Mouse (Mus musculus) lung, postnatal 36 days (tissue): ENCODE data around the gene Ddx4.

ENCODE experiments used
- DNase-seq: peaks from one replicate; pipeline ENCODE4 v3.0.0; 2022; ENCODE audit warnings: mixed read lengths

Gene Ddx4

DNA sequence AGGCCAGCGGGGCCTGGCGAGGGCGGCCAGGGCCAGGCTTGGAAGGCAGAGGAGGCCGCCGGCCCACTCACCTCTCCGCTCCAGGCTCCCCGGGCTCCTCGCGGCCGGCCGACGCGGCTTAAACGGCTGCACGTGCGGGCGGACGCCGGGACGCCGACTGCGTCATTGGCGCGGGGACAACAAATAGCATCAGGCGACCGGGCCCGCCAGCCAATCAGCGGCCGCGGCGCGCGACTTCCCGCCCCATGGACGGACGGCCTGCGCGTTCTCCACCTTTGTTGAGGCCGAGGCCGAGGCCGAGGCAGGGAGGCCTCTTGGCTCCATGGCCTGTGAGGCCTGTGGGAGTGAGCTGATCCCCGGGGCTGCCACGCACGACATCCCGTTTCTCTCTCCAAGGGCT lies at the start of gene Ddx4:
Ddx4 (minus strand) TSS at position 271 of the 400 bp plus-strand sequence.
- no peak for DNase-seq

DNA sequence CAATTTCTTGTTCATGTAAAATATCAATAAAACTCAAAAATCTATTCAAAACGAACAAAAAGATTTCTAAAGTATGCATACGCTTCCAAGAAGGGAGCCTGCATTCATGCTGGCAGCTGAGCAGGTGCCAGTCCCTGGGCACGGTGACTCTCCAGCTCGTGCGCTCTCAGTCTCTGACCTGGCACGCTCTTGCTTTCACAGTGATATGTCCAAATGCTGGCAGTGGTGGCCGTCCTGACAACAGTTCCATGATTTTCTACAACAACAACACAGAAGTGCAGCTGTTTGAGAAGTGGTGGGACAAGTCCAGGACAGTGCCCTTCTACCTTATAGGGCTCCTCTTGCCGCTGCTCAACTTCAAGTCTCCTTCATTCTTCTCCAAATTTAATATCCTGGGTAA lies 49.0 kb upstream of the Ddx4 start:
- no peak for DNase-seq

DNA sequence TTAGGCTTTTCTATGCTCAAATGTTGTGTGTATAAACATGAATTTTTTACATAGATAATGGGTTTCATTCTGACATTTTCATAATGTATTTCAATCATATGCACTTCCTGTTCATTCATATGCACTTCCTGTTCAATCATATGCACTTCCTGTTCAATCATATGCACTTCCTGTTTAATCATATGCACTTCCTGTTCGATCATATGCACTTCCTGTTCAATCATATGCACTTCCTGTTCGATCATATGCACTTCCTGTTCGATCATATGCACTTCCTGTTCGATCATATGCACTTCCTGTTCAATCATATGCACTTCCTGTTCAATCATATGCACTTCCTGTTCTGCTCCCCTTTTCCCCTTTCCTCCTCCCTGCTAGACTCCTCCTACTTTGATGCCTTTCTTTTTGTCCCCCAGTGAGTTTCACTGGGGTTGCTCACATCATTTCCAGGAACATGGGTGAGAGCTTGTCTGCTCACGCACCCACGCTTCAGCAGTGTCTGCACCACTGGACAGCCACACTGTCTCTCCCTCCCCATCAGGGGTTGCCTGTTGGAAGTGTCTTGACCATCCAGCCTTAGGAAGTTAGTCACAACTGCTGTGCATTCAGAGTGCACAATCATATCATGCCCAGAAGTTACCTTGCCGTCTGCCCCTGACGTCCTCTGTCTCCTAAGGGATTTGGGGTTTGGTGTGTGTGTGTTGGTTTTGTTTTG lies 43.4 kb upstream of the Ddx4 start:
- DNase-seq, result no peak

DNA sequence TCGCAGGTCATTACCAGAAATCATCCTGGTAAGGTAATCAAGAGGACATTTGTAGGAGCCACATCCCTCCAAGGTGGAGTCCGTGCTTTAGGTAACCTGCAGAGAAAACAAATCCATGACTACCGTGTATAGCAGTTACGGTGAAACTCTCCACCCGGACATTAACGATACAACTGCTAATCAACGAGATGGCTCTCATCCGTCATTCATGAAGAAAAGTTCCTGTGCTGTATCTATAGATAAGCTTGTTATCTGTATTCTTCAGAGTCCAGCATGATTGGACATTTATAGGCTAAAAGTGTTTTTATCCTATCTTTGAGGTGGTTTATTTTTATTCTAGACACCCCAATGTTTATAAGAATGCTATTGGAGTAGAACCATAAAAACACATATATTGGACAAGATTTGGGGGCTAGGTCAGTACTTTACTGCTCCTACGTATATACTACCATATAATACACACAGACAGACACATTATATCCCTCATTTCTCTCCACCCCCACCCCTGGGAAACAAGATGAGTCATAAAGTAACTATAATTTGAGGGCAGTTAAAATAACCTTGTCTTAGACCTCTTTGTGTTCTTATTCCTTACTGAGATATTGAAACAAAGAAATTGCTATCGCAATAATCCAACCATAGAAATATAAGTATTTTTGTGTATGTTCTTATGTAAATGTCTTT lies 40.7 kb upstream of the Ddx4 start:
- DNase-seq, result no peak

DNA sequence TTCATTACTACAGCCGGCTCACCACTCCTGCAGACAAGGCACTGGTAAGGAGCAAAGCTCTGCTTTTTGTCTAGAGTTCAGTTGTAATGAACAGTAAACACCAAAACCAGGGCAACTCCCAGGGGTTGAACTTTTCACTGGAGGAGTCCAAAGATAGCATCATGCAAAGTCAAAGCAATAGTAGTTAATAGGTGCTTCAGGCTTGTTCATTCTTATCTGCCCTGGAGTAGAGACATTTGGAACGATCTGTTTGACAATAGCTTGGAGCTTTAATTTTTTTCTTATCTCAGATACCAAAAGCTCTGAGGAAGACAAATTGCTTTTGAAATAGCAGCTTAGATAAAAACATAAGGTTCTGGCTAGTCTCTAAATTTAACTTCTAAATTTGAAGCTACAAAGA lies 33.9 kb upstream of the Ddx4 start:
- DNase-seq, result no peak

DNA sequence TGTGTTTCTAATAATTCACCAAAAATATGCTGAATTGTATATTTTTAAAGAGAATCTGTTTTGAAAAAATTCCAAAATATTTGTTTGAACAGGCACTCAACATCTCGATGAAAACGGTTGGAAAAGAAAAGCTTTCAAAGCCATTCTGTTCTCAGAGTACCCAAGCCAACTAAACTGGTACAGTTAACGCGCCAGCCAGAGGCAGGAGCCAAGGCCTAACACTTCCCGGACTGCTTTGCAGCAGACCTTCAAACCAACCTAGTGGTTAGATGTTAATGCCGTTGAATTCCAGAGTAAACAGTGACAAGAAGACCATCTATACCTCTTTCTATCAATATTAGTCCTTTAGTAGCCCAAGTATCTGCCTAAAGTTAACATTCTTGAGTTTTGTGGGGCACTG lies 31.7 kb upstream of the Ddx4 start:
- DNase-seq, result no peak

DNA sequence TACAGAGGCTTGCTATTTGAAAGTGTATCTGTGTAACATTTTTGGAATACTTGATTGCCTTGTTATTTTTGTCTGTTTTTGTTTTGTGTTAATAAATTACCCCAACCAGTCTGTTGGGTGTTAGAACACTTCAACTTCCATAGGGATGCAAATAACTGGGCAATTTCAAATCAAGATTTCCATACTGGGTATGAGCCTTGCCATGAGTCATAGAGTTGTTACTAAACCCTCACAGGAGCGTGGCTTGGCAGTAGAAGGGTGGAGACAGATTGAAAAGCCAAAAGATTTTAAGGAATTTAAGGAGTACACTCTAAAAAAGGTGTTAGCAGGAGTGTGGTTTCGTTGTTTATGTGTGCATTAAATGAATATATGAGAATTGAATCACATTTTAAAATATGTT lies 31.0 kb upstream of the Ddx4 start:
- DNase-seq, result peak; percentile 23

DNA sequence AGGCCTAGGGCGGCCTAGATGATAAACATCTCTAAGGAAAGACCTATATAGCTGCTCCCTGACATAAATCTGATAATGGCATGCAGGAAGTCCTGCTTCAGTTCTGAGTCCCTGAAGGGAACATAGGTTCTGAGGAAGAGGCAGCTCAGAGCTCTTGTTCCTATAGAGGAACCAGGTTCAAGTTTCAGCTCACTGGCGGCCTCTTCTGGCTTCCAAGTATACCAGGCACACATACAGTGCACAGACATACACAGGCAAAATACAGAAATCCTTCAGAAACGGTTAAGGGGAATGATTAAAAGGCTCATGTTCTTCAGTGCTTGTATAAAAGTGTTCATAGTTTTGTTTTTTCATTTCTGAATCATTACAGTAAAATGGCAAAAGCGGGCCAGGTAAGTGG lies 25.9 kb upstream of the Ddx4 start:
- DNase-seq, result peak; percentile 14

DNA sequence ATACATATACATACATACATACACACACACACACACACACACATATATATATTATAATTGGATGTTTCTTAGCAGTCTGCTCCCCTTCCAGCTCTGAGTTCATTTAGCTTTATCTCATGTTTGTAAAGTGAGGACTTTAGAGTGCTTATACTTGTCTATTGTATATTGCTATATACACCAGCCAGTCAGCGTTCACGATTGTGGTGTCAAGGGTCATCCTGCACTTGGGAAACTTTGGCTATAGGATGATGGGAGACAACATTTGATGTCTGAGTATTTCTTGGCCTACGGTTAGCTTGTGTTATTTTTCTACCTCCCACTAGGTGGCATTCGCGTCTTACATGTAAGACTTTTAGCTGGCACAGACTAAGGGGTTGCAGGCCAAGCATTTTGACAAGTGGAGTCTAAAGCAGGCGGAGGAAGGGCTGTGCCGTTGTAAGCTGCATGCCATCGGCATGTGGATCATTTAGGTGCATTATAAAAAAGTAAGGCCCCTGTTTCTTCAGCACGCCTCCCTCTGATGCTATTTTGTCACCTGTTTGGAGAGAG lies 21.7 kb upstream of the Ddx4 start:
- peak; percentile 81 for DNase-seq

DNA sequence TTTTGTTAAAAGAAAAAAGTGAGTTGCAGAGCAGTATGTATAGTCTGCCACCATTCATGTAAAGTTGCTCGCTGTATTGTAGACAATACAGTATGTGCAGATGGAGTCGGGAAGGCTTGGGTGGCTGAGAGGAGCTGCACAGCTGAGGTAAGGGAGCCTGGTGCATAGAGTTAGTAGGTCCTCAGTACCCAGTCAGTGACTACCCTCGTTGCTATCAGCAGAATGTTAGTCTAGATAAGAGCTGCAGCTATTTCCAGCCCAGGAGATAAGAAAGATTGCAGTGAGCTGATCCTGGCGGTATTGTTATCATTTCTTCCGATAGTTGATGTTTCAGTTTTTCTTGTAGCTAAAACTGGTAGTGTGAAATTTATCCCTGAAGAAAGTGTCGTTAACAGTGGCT lies 20.5 kb upstream of the Ddx4 start:
- no peak for DNase-seq

DNA sequence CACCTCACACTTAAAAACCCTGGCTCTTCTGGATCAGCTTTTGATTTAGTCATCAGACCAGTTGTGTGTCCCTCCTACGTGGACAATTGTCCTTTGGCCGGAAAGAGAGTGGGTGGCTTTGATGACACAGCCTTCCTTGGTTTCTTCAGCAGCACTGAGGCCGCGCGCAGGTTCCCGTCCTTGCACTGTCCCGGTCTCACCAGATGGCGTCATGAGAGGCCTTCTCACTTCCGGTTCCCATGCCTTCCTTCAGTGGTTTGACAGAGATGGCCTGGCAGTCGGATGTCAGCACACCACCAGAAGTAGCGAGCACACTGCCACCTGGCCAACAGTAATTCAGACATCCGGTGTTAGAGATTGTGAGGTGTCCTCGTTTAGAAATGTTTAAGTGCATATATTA lies 19.4 kb upstream of the Ddx4 start:
- DNase-seq, result no peak

DNA sequence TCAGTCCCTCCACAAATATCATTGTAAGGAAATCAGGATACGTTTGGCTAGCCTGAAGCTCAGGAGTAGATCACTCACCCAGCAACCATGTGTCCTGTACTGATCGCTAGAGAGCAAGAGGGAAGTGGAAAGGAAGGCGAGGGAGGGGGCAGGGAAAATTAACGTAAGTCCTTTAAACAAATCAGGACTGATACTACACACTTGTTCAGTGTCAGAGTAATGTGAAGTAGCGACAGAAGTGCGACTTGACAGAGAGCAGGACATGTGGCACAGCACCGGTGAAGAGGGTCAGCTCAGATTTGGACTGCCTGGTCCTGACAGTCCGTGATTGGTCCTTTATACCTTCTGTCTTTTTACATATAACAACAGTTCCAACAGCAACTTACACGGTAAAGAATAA lies 14.9 kb upstream of the Ddx4 start:
- DNase-seq, result no peak

DNA sequence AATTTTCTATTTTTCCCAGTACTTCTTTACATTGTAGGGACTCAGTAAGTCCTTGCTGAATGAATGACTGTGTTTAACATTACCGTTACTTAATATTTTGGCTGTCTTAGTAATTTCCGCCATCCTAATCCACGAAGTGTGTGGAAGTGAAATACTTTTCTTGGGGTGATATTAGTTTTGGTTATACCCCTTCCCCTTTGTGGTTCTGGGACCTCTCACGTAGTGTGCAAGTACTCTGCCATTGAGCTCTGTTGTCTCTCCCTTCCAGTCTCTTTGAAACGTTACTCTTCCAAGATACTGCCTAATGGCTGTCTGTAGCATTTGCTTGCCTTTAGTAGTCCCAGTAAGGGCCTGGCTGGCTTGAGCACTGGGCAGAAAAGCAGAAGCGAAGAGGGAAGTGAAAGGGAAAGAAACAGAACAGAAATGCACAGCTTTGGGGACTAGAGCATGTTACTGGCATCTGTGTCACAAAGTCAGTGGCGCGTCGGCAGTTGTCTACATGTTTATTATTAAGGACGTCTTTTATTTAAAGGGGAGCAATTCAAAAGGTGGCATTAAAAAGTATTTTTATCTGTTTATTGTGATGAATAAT lies 14.3 kb upstream of the Ddx4 start:
- DNase-seq, result peak; percentile 34

DNA sequence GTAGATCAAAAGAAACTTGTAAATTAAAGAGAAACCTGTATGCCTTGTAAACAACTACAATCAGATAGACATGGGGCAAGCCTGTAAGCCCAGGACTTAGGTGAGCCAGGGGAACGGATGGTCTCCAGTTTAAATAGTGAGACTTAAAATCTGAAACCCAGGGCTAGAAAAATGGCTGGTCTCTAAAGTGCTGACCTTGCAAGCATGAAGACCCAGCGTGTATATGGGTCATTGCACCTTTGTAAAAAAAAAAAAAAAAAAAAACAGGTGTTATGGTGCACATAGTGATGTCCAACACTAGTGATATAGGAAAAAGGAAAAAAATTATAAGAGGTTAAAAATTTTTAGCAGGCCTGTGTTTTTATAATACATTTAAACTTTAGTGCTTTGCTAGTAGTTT lies 9.4 kb upstream of the Ddx4 start:
- DNase-seq, result no peak

DNA sequence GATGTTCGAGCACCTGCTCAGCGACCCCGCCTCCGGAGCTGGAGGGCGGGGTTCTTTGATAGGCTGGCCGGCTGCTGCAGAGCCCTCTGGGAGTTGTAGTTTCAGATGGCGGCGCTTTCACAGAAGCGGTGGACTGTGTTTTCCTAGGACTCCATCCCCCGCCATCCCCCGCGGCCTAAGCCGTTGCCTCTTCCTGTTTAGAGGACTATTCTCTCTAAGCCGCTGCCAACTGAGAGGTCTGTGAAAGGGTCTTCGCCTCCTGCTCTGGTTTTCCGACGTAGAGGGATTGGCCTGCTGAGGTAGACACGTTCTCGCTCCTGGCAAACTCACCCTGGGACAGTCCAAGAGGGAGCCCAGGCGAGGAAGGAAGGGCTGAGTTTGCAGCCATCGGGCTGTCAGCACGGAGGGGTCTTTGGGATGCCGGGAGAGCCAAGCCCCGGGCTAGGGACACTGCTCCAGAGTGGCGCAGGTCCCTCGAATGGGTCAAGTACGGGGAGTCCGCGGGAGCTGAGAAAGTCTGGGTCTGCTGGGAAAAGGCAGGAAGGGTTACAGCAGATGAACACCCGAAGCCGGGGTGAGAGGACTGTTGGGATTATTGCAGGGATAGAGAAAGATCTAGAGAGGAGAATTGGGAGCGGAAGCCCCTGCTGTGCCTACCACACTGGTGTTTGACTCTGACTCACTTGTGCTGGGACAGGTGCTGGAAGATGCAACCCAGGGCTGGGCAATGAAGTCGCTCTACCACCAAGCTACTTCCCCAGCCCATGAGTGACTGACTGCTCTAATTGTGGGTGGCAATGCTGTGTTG lies 8.5 kb upstream of the Ddx4 start, which contains the start of gene Slc38a9:
Slc38a9 (plus strand) TSS at position 178 of the 808 bp plus-strand sequence.
- DNase-seq, result peak; percentile 98

DNA sequence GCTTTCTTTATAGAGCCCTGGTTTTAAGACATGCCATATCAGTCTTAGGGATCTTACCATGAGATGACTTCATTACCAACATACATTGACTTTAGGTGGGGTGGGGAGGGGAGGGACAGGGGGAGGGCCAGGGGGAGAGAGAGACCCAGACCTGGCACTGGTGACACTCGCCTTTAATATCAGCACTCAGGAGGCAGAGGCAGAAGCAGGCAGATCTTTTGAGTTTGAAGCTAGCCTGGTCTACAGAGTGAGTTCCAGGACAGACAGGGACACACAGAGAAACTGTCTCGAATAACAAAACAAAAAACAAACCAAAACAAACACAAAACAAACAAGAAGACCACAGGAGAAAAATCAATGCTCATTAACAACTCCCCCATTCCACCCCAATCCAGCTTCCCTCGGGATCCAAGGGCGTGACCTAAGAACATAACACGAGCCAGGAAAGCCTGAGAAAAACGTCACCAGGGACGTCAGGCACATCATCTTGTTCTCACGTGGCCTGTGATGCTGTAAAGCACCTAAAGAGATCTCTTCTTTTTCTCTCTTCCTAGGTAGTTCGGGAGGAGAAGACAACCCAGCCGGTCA lies 7.8 kb upstream of the Ddx4 start:
- DNase-seq, result no peak

DNA sequence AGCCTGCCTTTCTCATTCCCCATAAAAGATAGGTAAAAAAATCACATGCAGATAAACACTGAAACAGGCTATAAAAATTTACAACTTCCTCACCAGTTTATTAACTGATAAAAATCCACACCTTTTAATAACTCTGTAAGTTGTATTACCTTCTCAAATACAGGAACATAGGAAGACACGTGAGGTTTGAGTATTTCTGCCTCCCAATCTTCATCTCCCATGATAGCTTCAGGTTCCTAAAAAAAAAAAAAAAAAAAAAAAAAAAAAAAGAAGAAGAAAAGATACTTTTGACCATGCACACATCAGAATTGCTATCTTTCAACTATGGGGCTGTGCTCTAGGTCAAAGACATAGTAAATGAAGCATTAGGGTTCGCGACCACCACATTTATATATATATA lies 1.1 kb downstream of the Ddx4 start:
- DNase-seq, result no peak

DNA sequence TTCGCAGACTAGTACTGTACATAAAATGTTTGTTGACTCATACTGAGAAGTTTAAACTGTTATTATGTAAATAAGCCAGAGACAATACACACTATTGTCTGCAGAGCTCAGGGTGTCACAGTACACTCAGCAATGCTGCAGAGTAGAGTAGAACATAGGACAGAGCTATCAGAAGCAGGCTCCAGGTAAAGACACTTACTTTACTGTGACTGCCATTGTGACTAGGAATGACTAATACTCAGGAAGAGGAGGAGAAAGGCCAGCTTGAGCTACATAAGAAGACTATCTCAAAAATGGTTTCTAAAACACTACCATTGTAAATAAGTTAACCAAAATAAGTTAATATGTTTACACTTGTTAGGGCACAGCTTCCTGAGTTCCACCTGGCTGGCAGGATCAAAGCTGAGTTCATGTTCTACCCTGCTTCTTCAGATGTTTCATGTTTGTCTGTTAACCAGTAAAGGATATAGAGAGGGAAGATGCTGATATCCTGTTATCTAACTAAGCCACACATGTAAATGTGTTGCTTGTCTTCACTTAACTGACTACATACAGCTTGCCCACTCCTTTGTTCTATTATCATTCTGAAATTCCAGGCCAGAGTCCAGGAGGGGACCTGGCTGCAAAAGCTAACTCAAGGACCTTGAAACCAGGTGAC lies 6.6 kb downstream of the Ddx4 start:
- no peak for DNase-seq

DNA sequence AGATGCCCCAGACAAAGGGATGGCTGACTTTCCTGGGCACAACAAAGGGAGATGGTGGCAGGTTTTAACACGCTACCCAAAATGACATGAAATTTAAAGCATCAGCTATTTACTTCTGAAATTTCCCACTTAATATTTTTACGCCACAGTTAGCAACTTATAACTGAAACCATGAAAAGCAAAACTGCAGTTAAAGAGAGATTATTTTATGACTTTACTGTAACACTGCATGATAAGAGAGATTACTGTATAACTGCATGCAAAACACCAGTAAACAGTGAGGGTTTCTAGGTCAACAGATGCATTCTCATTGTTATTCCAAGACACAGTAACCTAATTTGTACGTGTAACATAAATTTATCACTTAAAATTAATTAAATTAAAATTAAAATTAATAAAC lies 7.3 kb downstream of the Ddx4 start:
- no peak for DNase-seq

DNA sequence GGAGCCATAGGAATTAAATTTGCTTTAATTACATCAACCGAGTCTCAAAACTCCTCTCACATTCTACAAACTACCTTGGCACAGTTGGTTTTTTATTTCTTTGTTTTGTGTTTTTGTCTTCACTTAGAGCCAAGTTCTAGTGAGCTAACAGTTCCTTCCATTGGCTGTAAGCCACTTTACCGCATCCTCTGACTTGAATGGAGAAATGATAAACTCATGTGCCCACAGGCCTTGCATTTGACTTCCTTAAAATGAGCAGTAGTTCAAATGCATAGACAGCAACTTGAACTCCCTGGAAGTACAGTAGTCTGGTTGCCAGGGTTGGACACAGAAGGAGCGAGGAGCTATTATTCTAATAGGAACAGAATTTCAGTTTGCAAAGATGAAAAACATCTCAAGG lies 9.4 kb downstream of the Ddx4 start:
- DNase-seq, result no peak

DNA sequence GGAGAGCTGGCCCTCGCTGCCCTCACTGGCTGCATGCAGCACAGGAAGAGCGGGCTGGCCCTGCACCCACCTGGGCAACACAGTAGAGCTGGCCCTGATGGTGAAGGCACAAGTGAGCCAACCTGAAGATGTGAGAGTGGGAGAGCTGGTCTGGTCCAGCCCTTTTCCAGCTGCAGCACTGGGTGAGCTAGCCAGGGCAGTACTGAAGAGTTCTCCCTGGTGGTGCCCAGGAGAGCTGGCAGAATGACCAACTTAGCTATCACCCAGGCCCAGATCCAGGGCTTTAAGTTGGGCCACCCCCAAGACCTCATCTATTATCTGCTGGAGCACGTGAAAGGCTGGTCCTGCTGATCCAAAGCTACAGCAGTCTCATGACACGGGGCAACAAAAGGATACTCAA lies 13.2 kb downstream of the Ddx4 start:
- no peak for DNase-seq

DNA sequence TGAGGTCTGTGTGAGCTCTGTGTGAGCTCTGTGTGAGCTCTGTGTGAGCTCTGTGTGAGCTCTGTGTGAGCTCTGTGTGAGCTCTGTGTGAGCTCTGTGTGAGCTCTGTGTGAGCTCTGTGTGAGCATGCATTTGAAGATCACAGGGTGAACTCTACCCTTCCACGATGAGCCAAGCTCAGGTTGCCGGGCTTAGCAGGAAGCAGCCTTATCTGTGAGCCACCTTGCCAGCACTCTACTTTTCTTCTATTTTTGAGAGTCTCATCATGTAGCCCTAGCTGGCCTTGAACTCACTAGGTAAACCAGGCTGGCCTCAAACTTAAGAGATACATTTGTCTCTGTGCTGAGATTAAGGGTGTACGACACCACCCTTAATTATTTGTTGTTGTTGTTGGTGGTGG lies 15.8 kb downstream of the Ddx4 start:
- DNase-seq, result no peak
